In the genomic region with DNA sequence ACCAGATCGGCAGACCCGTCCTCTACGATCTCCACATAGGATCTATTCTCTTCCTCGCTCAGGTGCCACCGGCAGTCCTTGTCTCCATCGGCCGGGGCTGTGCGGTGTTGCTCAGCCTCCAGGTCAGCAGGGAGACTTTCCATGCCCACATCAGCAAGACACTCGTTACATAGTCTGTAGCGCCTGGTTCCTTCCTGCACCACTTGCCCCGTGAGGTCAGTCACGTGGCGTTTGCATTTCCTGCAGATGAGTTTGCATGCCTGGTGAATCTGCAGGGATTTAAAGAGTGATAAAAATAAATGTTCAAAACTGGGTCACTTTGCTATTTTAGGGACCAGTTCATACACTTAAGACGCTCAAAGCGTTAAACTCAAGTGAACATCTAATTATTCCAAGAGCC, we compare ENCODE assay signal across 17 mouse cellular contexts. TPM values are rescaled to one million over a fixed set of nuclear protein-coding genes. Genes with fewer than 3 reads are reported as not detected.
A peak's percentile ranks its signal among the peaks of the same experiment; 100 is the strongest.
DNase-seq lines count a peak whose midpoint lies in the region; TF ChIP-seq lines count a peak whose summit lies in the region.
"Had no signal": no experiment of that assay in that cellular context is flagged by ENCODE, and none has a peak within 500 bp of the region (broad histone marks: within the 10 kb centered on the region; RNA-seq: fewer than 3 reads in every experiment).

No protein-coding gene starts in this region.

- H3K27ac ChIP-seq in left cerebral cortex, adult 2 months, result no peak overlapping the region
- no peak overlapping the region for H3K27ac ChIP-seq in limb, embryonic 10.5 days
- H3K27ac ChIP-seq: embryonic facial prominence, embryonic 13.5 days; liver, embryonic 12.5 days; lung, embryonic 15.5 days; macrophage; midbrain, embryonic 13.5 days had no signal

- no peaks in the 10 kb centered on the region for H3K9me3 ChIP-seq in limb, embryonic 10.5 days (replicated peaks)
- H3K9me3 ChIP-seq: embryonic facial prominence, embryonic 13.5 days; liver, embryonic 12.5 days; lung, embryonic 15.5 days; midbrain, embryonic 13.5 days had no signal

- intact Hi-C loops in left cerebral cortex, postnatal 25 days (cut with DNase I), result no loop called here
- intact Hi-C loops in left cerebral cortex, adult 2 months (cut with DNase I), result no loop called here

- no peaks in the 10 kb centered on the region for H3K27me3 ChIP-seq in limb, embryonic 10.5 days (ENCODE audit: low read depth, poor library complexity, severe bottlenecking)
- H3K27me3 ChIP-seq: embryonic facial prominence, embryonic 13.5 days; liver, embryonic 12.5 days; lung, embryonic 15.5 days; midbrain, embryonic 13.5 days had no signal

- H3K4me1 ChIP-seq in limb, embryonic 10.5 days, result no peaks in the 10 kb centered on the region
- H3K4me1 ChIP-seq: embryonic facial prominence, embryonic 13.5 days; lung, embryonic 15.5 days; midbrain, embryonic 13.5 days had no signal

- H3K4me3 ChIP-seq in left cerebral cortex, adult 2 months, result no peak overlapping the region
- no peak overlapping the region for H3K4me3 ChIP-seq in limb, embryonic 10.5 days
- H3K4me3 ChIP-seq: embryonic facial prominence, embryonic 13.5 days; liver, embryonic 12.5 days; lung, embryonic 15.5 days; midbrain, embryonic 13.5 days had no signal

- peak; percentile 18 for DNase-seq in adrenal gland, postnatal 14 days
- DNase-seq in adrenal gland, adult 2 months, result no peak
- peak; percentile 8 to 34 for DNase-seq in left cerebral cortex, postnatal 25 days (ENCODE audit: low spot score in 2 of 2)
- DNase-seq in left cerebral cortex, adult 2 months (ENCODE audit: extremely low spot score in 1 of 2, low spot score in 2 of 2), result no peak
- DNase-seq in thymus, postnatal 14 days, result peak; percentile 25
- no peak for DNase-seq in thymus, adult 18-20 months
- peak; percentile 37 for DNase-seq in thymus, postnatal 4 days
- DNase-seq in limb, embryonic 10.5 days (ENCODE audit: low spot score), result no peak
- DNase-seq: cerebellum, adult 9-11 months; heart, postnatal 10 days; kidney, adult 18-20 months; kidney, postnatal 4 days had no signal

- 89% methylated on average over 15 of the region's 15 CpGs for WGBS in limb, embryonic 10.5 days

- H3K36me3 ChIP-seq in limb, embryonic 10.5 days, result peaks cover 28% of the 10 kb centered on the region

- no peak for TF ChIP-seq CTCF in left cerebral cortex, adult 2 months (IDR thresholded peaks at IDR 0.05)

RNA-seq across cellular contexts. Expression of a gene that starts 18.7 kb away (rescaled TPM):
- 42.2 and 46.4 TPM in 2 replicates for total RNA-seq in adrenal gland, postnatal 14 days (2021)
- 10 to 100 TPM; 42.7 to 48.4 TPM for total RNA-seq in adrenal gland, adult 2 months (2021)
- 4.1 and 5.3 TPM in 2 replicates for polyA plus RNA-seq in adrenal gland, adult 2 months (2012; rRNA removed)
- total RNA-seq in left cerebral cortex, postnatal 25 days (2021), result 10 to 100 TPM; 23.8 to 26.4 TPM
- total RNA-seq in left cerebral cortex, adult 2 months (2021), result 10 to 100 TPM; 29.4 to 30.1 TPM
- 49.5 and 50.3 TPM in 2 replicates for polyA plus RNA-seq in limb, embryonic 10.5 days (2016; fragmentation: Nextera tagmentation; extraction: Ambion mirVana)

RNA-seq across cellular contexts. Expression of a gene that starts 19.1 kb away (rescaled TPM):
- 122 and 139 TPM in 2 replicates for total RNA-seq in adrenal gland, postnatal 14 days (2021)
- 100 to 1,000 TPM; 116 to 144 TPM for total RNA-seq in adrenal gland, adult 2 months (2021)
- polyA plus RNA-seq in adrenal gland, adult 2 months (2012; rRNA removed), result 9.7 and 10.4 TPM in 2 replicates
- total RNA-seq in left cerebral cortex, postnatal 25 days (2021), result 100 to 1,000 TPM; 121 to 127 TPM
- 100 to 1,000 TPM; 115 to 123 TPM for total RNA-seq in left cerebral cortex, adult 2 months (2021)
- 561 and 589 TPM in 2 replicates for polyA plus RNA-seq in limb, embryonic 10.5 days (2016; fragmentation: Nextera tagmentation; extraction: Ambion mirVana)

RNA-seq across cellular contexts. Expression of a gene that starts 23.7 kb away (rescaled TPM):
- 8.1 and 9.0 TPM in 2 replicates for total RNA-seq in adrenal gland, postnatal 14 days (2021)
- 1 to 10 TPM; 6.1 to 6.4 TPM for total RNA-seq in adrenal gland, adult 2 months (2021)
- polyA plus RNA-seq in adrenal gland, adult 2 months (2012; rRNA removed), result 2.4 and 2.7 TPM in 2 replicates
- 1 to 10 TPM; 5.8 to 5.9 TPM for total RNA-seq in left cerebral cortex, postnatal 25 days (2021)
- total RNA-seq in left cerebral cortex, adult 2 months (2021), result 1 to 10 TPM; 5.1 to 5.8 TPM
- polyA plus RNA-seq in limb, embryonic 10.5 days (2016; fragmentation: Nextera tagmentation; extraction: Ambion mirVana), result 6.3 and 8.0 TPM in 2 replicates

Comparison
In these comparisons a context has a peak if more than half of its experiments do, and no peak if none do; other contexts are left out.
1. DNase-seq: peak in adrenal gland, postnatal 14 days (single experiment), left cerebral cortex, postnatal 25 days (2 of 2), thymus, postnatal 14 days (single experiment) and thymus, postnatal 4 days (single experiment); none in adrenal gland, adult 2 months (single experiment), left cerebral cortex, adult 2 months (0 of 2), thymus, adult 18-20 months (0 of 2) and limb, embryonic 10.5 days (single experiment).